Mouse (Mus musculus) midbrain, embryonic 12.5 days (tissue): ENCODE measurements around the gene Spata1. TPM values are rescaled to one million over a fixed set of nuclear protein-coding genes. Genes with fewer than 3 reads are reported as not detected.
"Not testable (repeated sequence)": the region's sequence is repeated elsewhere in the genome, so short reads cannot be mapped to it uniquely, and the experiment has no call there.

Experiments
- ATAC-seq: fragments of 200-750 bp; cut with Nextera tagmentation; 2 replicates; pipeline ENCODE4 v1.8.0; 2017; ENCODE audit warnings: low read depth, moderate TSS enrichment, moderate library complexity; ENCODE audit not compliant: low FRiP score
- H3K27ac ChIP-seq: fragments of 300-500 bp; sonication (generic); replicated peaks from 2 replicates; pipeline ENCODE4 v1.5.1; 2016; ENCODE audit warnings: mild to moderate bottlenecking
- H3K27me3 ChIP-seq: fragments of 300-500 bp; sonication (generic); 2 replicates; pipeline ENCODE4 v1.6.1; 2016; ENCODE audit warnings: mild to moderate bottlenecking
- H3K36me3 ChIP-seq: fragments of 300-500 bp; sonication (generic); 2 replicates; pipeline ENCODE4 v1.6.1; 2016
- H3K4me1 ChIP-seq: fragments of 300-500 bp; sonication (generic); 2 replicates; pipeline ENCODE4 v1.6.1; 2016
- H3K4me2 ChIP-seq: fragments of 300-500 bp; sonication (generic); replicated peaks from 2 replicates; pipeline ENCODE4 v1.6.1; 2016; ENCODE audit warnings: mild to moderate bottlenecking, moderate library complexity
- H3K4me3 ChIP-seq: fragments of 300-500 bp; sonication (generic); 2 replicates; pipeline ENCODE4 v1.5.1; 2016; ENCODE audit warnings: mild to moderate bottlenecking
- H3K9ac ChIP-seq: fragments of 300-500 bp; sonication (generic); replicated peaks from 2 replicates; pipeline ENCODE4 v1.6.1; 2016; ENCODE audit warnings: mild to moderate bottlenecking, moderate library complexity
- H3K9me3 ChIP-seq: fragments of 300-500 bp; sonication (generic); 2 replicates; pipeline ENCODE4 v1.6.1; 2016; ENCODE audit warnings: mild to moderate bottlenecking
- WGBS: fragments of 180-500 bp; shearing (Covaris S2); methylation state at CpG from one replicate; pipeline ENCODE4 v1.1.7; 2016; 5-methylcytosine and 5-hydroxymethylcytosine counted together
- polyA plus RNA-seq: library from polyadenylated mRNA; unstranded; fragments of >200 nt; fragmentation: Nextera tagmentation; extraction: Ambion mirVana; gene quantifications from 2 replicates; pipeline ENCODE4 v1.2.1, GENCODE M21; 2016

The Spata1 gene
- polyA plus RNA-seq, 1 experiment from 2014 or later = 8.0 TPM

GRCm38 (mm10) chr3:146435533-146435932 is 64.0 kb downstream of the Spata1 start:
- peaks cover 82% of the 10 kb centered on the region for H3K36me3 ChIP-seq
- no peak overlapping the region for H3K4me2 ChIP-seq
- no peaks in the 10 kb centered on the region for H3K4me1 ChIP-seq
- 92% methylated on average over 11 of the region's 11 CpGs for WGBS
- no peak for ATAC-seq
- H3K27ac ChIP-seq = no peak overlapping the region
- no peaks in the 10 kb centered on the region for H3K9me3 ChIP-seq
- no peak overlapping the region for H3K9ac ChIP-seq
- H3K27me3 ChIP-seq = no peaks in the 10 kb centered on the region
- H3K4me3 ChIP-seq = no peak overlapping the region

GRCm38 (mm10) chr3:146434686-146435085 is 64.9 kb downstream of the Spata1 start:
- ATAC-seq = no peak
- WGBS = 94% methylated on average over 8 of the region's 8 CpGs

GRCm38 (mm10) chr3:146433681-146434350 is 65.7 kb downstream of the Spata1 start:
- WGBS = 92% methylated on average over 14 of the region's 14 CpGs
- H3K4me1 ChIP-seq = no peaks in the 10 kb centered on the region
- no peak overlapping the region for H3K9ac ChIP-seq
- no peaks in the 10 kb centered on the region for H3K27me3 ChIP-seq
- peaks cover 79% of the 10 kb centered on the region for H3K36me3 ChIP-seq
- H3K4me2 ChIP-seq = no peak overlapping the region
- no peaks in the 10 kb centered on the region for H3K9me3 ChIP-seq
- no peak for ATAC-seq
- H3K27ac ChIP-seq = no peak overlapping the region
- no peak overlapping the region for H3K4me3 ChIP-seq

More at GRCm38 (mm10) chr3:146434686-146435085, 64.9 kb downstream of the Spata1 start:
- H3K4me3 ChIP-seq = no peak overlapping the region
- H3K4me1 ChIP-seq = no peaks in the 10 kb centered on the region
- no peak overlapping the region for H3K9ac ChIP-seq
- no peak overlapping the region for H3K4me2 ChIP-seq
- no peaks in the 10 kb centered on the region for H3K9me3 ChIP-seq
- H3K36me3 ChIP-seq = peaks cover 81% of the 10 kb centered on the region
- H3K27ac ChIP-seq = no peak overlapping the region
- no peaks in the 10 kb centered on the region for H3K27me3 ChIP-seq

- not testable (repeated sequence) for H3K4me2 ChIP-seq, H3K9ac ChIP-seq, H3K27me3 ChIP-seq, H3K4me3 ChIP-seq, H3K4me1 ChIP-seq, H3K27ac ChIP-seq, H3K9me3 ChIP-seq, ATAC-seq
- 93% methylated on average over 11 of the region's 11 CpGs for WGBS
- H3K36me3 ChIP-seq = peaks cover 79% of the 10 kb centered on the region
Observed at GRCm38 (mm10) chr3:146433063-146433462, 66.5 kb downstream of the Spata1 start.

- no peak overlapping the region for H3K4me3 ChIP-seq
- peaks cover 52% of the 10 kb centered on the region for H3K36me3 ChIP-seq
- no peak overlapping the region for H3K4me2 ChIP-seq
- peak; percentile 59; the same call in 1 of the 2 replicates for ATAC-seq
- H3K27ac ChIP-seq = no peak overlapping the region
- 85% methylated on average over 8 of the region's 8 CpGs for whole genome bisulfite sequencing
- no peaks in the 10 kb centered on the region for H3K9me3 ChIP-seq
- H3K9ac ChIP-seq = no peak overlapping the region
- H3K27me3 ChIP-seq = no peaks in the 10 kb centered on the region
- peaks cover 9% of the 10 kb centered on the region; the same call in 1 of the 2 replicates for H3K4me1 ChIP-seq
Observed at GRCm38 (mm10) chr3:146426489-146426888, 73.1 kb downstream of the Spata1 start.

- H3K27ac ChIP-seq = no peak overlapping the region
- 74% methylated on average over 7 of the region's 7 CpGs for WGBS
- H3K4me3 ChIP-seq = no peak overlapping the region
- no peak overlapping the region for H3K4me2 ChIP-seq
- peaks cover 51% of the 10 kb centered on the region for H3K36me3 ChIP-seq
- no peak for ATAC-seq
- no peaks in the 10 kb centered on the region for H3K9me3 ChIP-seq
- H3K27me3 ChIP-seq = no peaks in the 10 kb centered on the region
- no peak overlapping the region for H3K9ac ChIP-seq
- peaks cover 9% of the 10 kb centered on the region; the same call in 1 of the 2 replicates for H3K4me1 ChIP-seq
Observed at GRCm38 (mm10) chr3:146425902-146426301, 73.7 kb downstream of the Spata1 start.

- no peak overlapping the region for H3K4me2 ChIP-seq
- H3K4me3 ChIP-seq = no peak overlapping the region
- no peak overlapping the region for H3K9ac ChIP-seq
- 0 out of 2 replicates have a peak, but pooled peaks have one; percentile 8 for ATAC-seq
- no peaks in the 10 kb centered on the region for H3K9me3 ChIP-seq
- WGBS = 72% methylated on average over 7 of the region's 7 CpGs
- H3K27me3 ChIP-seq = no peaks in the 10 kb centered on the region
- peaks cover 9% of the 10 kb centered on the region; the same call in 1 of the 2 replicates for H3K4me1 ChIP-seq
- no peak overlapping the region for H3K27ac ChIP-seq
- peaks cover 57% of the 10 kb centered on the region for H3K36me3 ChIP-seq
Observed at GRCm38 (mm10) chr3:146424306-146424900, 75.2 kb downstream of the Spata1 start.

- peaks cover 64% of the 10 kb centered on the region for H3K36me3 ChIP-seq
- H3K4me3 ChIP-seq = no peak overlapping the region
- H3K4me2 ChIP-seq = no peak overlapping the region
- H3K27ac ChIP-seq = no peak overlapping the region
- H3K9me3 ChIP-seq = no peaks in the 10 kb centered on the region
- H3K9ac ChIP-seq = no peak overlapping the region
- ATAC-seq = no peak
- H3K4me1 ChIP-seq = peaks cover 9% of the 10 kb centered on the region; the same call in 1 of the 2 replicates
- WGBS = 81% methylated on average over 7 of the region's 7 CpGs
- H3K27me3 ChIP-seq = no peaks in the 10 kb centered on the region
Observed at GRCm38 (mm10) chr3:146423710-146424109, 75.8 kb downstream of the Spata1 start.

- ATAC-seq = no peak
- H3K27me3 ChIP-seq = no peaks in the 10 kb centered on the region
- no peak overlapping the region for H3K9ac ChIP-seq
- no peak overlapping the region for H3K27ac ChIP-seq
- peaks cover 55% of the 10 kb centered on the region for H3K36me3 ChIP-seq
- H3K4me1 ChIP-seq = peaks cover 9% of the 10 kb centered on the region; the same call in 1 of the 2 replicates
- no peak overlapping the region for H3K4me3 ChIP-seq
- 66% methylated on average over 8 of the region's 8 CpGs for WGBS
- H3K9me3 ChIP-seq = no peaks in the 10 kb centered on the region
- no peak overlapping the region for H3K4me2 ChIP-seq
Observed at GRCm38 (mm10) chr3:146421787-146422186, 77.8 kb downstream of the Spata1 start.

GRCm38 (mm10) chr3:146419992-146420537 is 79.5 kb downstream of the Spata1 start:
- Histone ChIP-seq H3K4me3 (no peak overlapping the region), H3K36me3 (peaks cover 50% of the 10 kb centered on the region), H3K27me3 (no peaks in the 10 kb centered on the region), H3K4me2 (no peak overlapping the region), H3K27ac (no peak overlapping the region), H3K9me3 (no peaks in the 10 kb centered on the region), H3K4me1 (no peaks in the 10 kb centered on the region), H3K9ac (no peak overlapping the region)
- ATAC-seq = no peak
- WGBS = 93% methylated on average over 15 of the region's 15 CpGs

GRCm38 (mm10) chr3:146419534-146419933 is 80.0 kb downstream of the Spata1 start:
- H3K4me3 ChIP-seq = no peak overlapping the region
- H3K4me2 ChIP-seq = no peak overlapping the region
- WGBS = 91% methylated on average over 9 of the region's 9 CpGs
- peaks cover 55% of the 10 kb centered on the region for H3K36me3 ChIP-seq
- H3K27ac ChIP-seq = no peak overlapping the region
- no peaks in the 10 kb centered on the region for H3K4me1 ChIP-seq
- H3K9ac ChIP-seq = no peak overlapping the region
- H3K27me3 ChIP-seq = no peaks in the 10 kb centered on the region
- no peaks in the 10 kb centered on the region for H3K9me3 ChIP-seq
- no peak for ATAC-seq

GRCm38 (mm10) chr3:146418901-146419300 is 80.7 kb downstream of the Spata1 start:
- ATAC-seq = no peak
- H3K9me3 ChIP-seq = no peaks in the 10 kb centered on the region
- no peaks in the 10 kb centered on the region for H3K4me1 ChIP-seq
- WGBS = 96% methylated on average over 7 of the region's 7 CpGs
- H3K4me2 ChIP-seq = no peak overlapping the region
- H3K4me3 ChIP-seq = no peak overlapping the region
- no peak overlapping the region for H3K27ac ChIP-seq
- H3K36me3 ChIP-seq = peaks cover 55% of the 10 kb centered on the region
- H3K27me3 ChIP-seq = no peaks in the 10 kb centered on the region
- H3K9ac ChIP-seq = no peak overlapping the region
